Mouse (Mus musculus) lung, embryonic 16.5 days (tissue): ENCODE measurements at regions not wholly inside any gene's neighbourhood (a gene's known extent, or its start where the extent isn't known, plus 50 kb on each side); places are given as distances from the start of the nearest gene placed in this dataset.

Experiments
- ATAC-seq: fragments of 200-750 bp; cut with Nextera tagmentation; 2 replicates; pipeline ENCODE4 v1.8.0; 2017; ENCODE audit warnings: low read depth, mild to moderate bottlenecking, moderate library complexity
- H3K27ac ChIP-seq: fragments of 300-500 bp; sonication (generic); 2 replicates; pipeline ENCODE4 v1.5.1; 2014; ENCODE audit warnings: mild to moderate bottlenecking, control low read depth, low read length
- H3K27me3 ChIP-seq: fragments of 300-500 bp; sonication (generic); 2 replicates; pipeline ENCODE4 v1.6.1; 2014; ENCODE audit warnings: low read depth, low read length, mixed read lengths; ENCODE audit not compliant: control insufficient read depth, insufficient read depth
- H3K36me3 ChIP-seq: fragments of 300-500 bp; sonication (generic); 2 replicates; pipeline ENCODE4 v1.6.1; 2014; ENCODE audit warnings: low read length; ENCODE audit not compliant: control insufficient read depth, insufficient read depth
- H3K4me1 ChIP-seq: fragments of 300-500 bp; sonication (generic); replicated peaks from 2 replicates; pipeline ENCODE4 v1.6.1; 2014; ENCODE audit warnings: low read length, mixed read lengths; ENCODE audit not compliant: control insufficient read depth, insufficient read depth
- H3K4me2 ChIP-seq: fragments of 300-500 bp; sonication (generic); 2 replicates; pipeline ENCODE4 v1.6.1; 2014; ENCODE audit warnings: low read depth, low read length, control low read depth
- H3K4me3 ChIP-seq: fragments of 300-500 bp; sonication (generic); 2 replicates; pipeline ENCODE4 v1.5.1; 2014; ENCODE audit warnings: mild to moderate bottlenecking, low read length, control low read depth
- H3K9ac ChIP-seq: fragments of 300-500 bp; sonication (generic); 2 replicates; pipeline ENCODE4 v1.6.1; 2014; ENCODE audit warnings: low read length, control low read depth
- H3K9me3 ChIP-seq: fragments of 300-500 bp; sonication (generic); 2 replicates; pipeline ENCODE4 v1.6.1; 2016; ENCODE audit warnings: low read length; ENCODE audit not compliant: control insufficient read depth
- WGBS: fragments of 180-500 bp; shearing (Covaris S2); extraction: QIAGEN DNeasy Blood & Tissue Kit; methylation state at CpG from one replicate; pipeline ENCODE4 v1.1.7; 2014; 5-methylcytosine and 5-hydroxymethylcytosine counted together

DNA sequence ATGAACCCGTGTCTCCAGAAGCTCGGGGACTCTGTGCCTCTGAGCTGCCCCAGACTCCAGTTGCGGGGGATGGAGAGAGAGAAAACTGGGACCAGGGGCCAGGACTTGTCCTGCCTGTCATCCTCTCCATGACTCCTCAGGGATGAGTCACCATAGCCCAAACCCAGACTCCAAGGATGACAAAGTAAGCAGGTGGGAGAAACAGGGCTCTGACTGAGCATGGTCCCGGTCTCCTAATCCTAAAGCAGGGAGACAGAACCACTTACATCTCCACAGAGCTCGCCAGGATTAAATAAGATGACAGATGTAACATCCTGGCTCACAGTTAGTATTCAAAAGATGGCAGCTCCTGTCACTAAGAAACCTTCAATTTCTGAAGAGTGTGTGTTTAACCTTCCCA, 61.7 kb upstream of the Nectin1 start:
- Histone ChIP-seq H3K9ac (no peak overlapping the region), H3K4me3 (no peak overlapping the region), H3K27me3 (no peaks in the 10 kb centered on the region), H3K27ac (no peak overlapping the region), H3K36me3 (no peaks in the 10 kb centered on the region), H3K4me2 (no peak overlapping the region), H3K9me3 (no peaks in the 10 kb centered on the region), H3K4me1 (no peaks in the 10 kb centered on the region)
- no peak for ATAC-seq
- WGBS: 52% methylated on average over 5 of the region's 5 CpGs

DNA sequence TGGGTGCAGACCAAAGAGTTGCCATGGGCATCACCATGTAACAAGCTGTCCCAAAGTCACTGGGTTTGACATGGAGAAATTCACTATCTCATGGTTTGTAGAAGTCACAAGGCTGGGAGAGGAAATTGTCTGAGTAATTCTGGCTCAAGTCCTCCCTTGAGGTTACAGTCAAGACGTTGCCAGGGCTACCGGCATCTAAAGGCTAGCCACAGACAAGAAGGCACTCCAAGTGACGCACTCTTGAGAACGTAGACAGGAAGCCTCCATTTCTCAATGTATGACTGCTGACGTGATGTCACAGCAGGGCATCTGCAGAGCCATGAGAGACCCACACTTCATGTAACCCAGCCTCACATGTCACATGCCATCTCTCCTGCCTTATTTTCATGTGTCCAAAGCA, 59.2 kb upstream of the Nectin1 start:
- Histone ChIP-seq H3K9ac (no peak overlapping the region), H3K4me3 (no peak overlapping the region), H3K9me3 (no peaks in the 10 kb centered on the region), H3K4me2 (no peak overlapping the region), H3K27ac (no peak overlapping the region), H3K36me3 (no peaks in the 10 kb centered on the region), H3K27me3 (no peaks in the 10 kb centered on the region), H3K4me1 (no peaks in the 10 kb centered on the region)
- WGBS: 84% methylated on average over 5 of the region's 5 CpGs
- ATAC-seq: no peak

DNA sequence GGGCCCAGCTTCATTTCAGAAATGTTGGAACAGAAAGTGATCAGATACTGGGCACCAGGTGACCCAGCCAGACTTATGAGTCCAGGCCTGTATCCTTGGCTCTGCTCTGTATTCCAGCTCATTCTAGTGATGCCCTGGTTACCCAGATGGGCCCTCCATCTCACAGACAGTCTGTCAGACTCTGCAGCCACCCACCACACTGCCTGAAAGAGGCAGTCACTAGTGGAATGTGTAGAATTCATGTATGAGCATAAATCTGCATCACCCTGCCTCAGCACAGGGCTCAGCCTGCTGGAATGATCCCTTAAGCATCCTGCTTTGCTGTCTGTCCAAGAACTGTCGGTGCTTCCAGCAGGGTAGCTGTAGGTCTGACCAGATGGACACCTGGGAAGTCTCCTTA, 51.8 kb upstream of the Nectin1 start:
- H3K27me3 ChIP-seq: no peaks in the 10 kb centered on the region
- WGBS: 70% methylated on average over 1 of the region's 1 CpGs
- no peak for ATAC-seq
- no peaks in the 10 kb centered on the region for H3K4me1 ChIP-seq
- no peak overlapping the region for H3K4me3 ChIP-seq
- no peak overlapping the region for H3K4me2 ChIP-seq
- H3K9me3 ChIP-seq: no peaks in the 10 kb centered on the region
- H3K9ac ChIP-seq: no peak overlapping the region
- H3K27ac ChIP-seq: no peak overlapping the region
- H3K36me3 ChIP-seq: no peaks in the 10 kb centered on the region

DNA sequence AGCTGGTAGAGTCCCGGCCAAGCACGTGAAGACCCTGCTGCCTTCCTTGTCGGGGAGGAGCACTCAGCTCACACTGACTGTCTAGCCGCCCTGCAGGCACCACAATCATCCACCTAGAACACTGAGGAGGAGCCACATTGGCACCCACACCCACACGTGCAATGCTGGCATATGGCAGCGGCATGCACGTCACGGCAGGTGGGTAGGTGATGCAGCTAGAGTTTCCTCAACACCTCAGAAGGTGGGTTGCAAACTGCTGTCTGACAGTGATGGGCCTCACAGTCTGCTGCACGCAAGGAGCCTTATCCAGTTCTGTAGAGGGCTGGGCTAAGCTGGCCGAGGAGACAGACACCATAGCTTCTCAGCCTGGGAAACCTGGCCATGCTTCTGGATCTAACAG, 51.2 kb upstream of the Nectin1 start:
- Histone ChIP-seq H3K27me3 (no peaks in the 10 kb centered on the region), H3K9ac (no peak overlapping the region), H3K9me3 (no peaks in the 10 kb centered on the region), H3K36me3 (no peaks in the 10 kb centered on the region), H3K4me2 (no peak overlapping the region), H3K27ac (no peak overlapping the region), H3K4me1 (no peaks in the 10 kb centered on the region), H3K4me3 (no peak overlapping the region)
- WGBS: 76% methylated on average over 10 of the region's 10 CpGs
- ATAC-seq: no peak
